Mouse (Mus musculus) right cerebral cortex, postnatal 4 days (tissue): ENCODE results near the gene D630003M21Rik.

Experiments used
- DNase-seq: peaks from one replicate; pipeline ENCODE4 v3.0.0-alpha.2; 2022

D630003M21Rik gene

DNA sequence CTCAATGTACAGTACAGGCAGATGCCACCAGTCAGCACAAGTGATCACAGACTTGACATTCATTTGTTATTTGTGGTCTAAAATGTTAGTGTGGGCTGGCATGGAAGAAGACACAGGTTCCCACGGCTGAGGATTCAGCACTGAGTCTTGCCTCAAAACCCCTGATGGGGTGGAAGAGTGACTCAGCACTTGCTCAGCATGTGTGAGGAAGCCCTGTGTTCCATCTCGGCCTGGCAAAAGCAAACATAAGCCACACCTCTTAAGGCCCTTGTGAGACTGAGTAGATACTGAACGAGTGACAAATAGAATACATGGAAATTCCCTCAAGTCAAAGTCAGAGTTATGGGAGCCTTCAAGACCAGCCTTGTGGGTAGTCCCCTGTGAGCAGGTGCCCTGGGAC lies 4.1 kb upstream of the D630003M21Rik start:
- no peak for DNase-seq

DNA sequence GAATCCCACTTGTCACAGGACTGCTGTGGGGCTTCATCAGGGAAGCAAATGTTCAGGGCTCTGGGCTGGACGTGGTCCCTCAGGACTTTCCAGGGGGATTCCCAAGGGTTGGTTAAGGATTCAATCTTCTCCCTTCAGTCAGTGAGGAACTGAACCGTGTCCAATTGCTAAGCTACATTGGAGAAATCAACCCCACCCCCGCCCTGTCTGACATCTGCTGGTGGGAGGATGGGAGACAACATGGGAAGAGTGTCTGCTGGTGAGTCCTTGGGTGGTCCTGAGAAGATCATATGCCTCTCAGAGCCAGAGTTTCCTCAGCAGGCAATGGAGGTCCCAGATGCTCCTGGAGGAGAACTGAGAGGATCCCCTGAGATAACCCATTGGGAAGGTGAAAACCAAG lies 3.4 kb upstream of the D630003M21Rik start:
- DNase-seq, result no peak

DNA sequence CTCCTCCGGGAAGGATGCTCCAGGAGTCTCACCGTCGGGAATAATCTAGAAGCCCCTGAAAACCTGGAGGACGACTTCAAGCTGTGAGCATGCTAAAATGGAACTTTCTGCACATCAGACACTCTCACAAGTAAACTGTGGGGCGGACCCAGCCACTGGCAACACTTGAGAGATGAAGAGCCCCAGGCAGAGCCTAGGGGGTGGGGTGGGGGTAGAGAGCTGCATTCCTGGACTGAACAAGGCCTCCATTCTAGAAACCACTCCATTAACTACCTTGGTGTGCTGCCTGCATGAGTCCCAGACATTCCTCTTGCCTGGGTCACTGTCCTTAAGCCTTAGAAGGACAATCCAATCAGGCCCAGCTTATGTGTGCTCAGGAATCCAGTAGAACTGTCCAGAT lies 2.0 kb upstream of the D630003M21Rik start:
- DNase-seq, result no peak

DNA sequence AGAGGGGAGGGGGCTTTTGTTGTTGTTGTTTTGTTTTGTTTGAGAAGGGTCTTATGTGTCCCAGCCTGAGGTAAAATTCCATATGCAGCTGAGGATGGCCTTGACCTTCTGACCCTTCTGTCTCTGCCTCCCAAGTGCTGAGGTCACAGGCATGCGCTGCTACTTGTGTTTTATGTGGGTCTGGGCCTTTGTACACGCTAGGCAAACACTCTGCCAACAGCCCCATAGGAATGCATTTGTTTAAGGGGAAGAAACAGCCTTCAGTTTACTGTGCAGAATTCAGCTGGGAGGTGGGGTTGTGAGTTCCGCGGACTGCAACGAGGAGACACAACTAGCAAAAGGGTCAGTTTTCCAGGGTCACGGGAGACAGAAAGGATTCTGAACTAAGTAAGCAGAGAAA lies 1.6 kb upstream of the D630003M21Rik start:
- DNase-seq, result no peak

DNA sequence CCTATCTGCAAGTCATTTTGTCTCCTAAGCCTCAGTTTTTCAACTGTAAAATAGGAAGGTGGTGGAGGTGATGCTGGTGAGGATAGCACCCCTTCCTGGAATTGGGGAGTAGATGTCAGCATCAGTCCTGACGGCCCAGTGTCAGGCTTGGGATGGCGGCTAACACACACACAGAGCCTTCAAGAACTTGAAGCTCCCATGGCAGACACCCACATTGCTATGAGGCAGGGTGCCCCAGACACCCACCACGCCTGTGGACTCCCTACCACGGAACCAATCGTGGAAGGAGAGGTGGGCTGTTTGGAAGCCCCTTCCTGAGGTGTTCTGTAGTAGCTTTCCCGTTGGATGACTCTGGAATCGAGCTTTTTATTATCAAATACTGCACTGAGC lies 476 bp upstream of the D630003M21Rik start:
- DNase-seq, result no peak

DNA sequence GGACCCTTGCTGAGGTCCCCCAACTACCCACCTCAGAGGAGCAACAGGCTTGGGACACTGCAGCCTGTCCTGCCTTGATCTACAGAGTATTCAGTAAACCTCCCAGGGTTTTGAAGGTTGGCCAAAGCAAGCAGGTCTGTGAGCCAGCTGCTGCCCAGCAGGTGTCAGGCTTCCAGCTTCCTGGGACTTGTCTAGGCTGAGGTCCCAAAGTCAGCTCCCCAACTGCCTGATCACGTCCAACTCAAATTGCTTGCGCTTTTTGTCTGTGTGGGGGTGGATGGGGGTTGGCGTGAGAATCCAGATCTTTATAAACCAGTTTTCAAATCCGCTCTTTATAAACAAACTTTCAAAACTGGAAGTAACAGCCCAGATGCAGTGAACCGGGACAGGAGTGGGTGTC lies 3.7 kb downstream of the D630003M21Rik start:
- DNase-seq, result no peak

DNA sequence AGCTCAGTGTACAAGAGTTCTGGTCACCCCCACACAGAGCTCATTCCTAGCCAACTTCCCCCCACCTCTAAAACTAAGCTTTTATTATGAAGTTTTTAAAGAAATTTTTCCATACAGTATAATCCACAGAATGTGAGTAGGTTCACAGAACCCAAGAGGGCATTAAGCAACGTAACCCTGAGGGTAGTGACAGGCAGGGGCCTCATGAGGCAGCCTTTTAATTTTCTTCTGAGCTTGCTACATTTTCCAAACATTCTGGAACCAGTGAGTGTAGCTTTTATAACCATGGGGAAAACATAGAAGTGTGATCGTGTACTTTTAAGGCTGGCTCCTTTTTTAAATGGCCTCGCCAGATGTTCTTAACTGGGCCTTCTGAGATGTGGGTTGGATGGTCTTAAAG lies 5.5 kb downstream of the D630003M21Rik start:
- DNase-seq, result no peak

DNA sequence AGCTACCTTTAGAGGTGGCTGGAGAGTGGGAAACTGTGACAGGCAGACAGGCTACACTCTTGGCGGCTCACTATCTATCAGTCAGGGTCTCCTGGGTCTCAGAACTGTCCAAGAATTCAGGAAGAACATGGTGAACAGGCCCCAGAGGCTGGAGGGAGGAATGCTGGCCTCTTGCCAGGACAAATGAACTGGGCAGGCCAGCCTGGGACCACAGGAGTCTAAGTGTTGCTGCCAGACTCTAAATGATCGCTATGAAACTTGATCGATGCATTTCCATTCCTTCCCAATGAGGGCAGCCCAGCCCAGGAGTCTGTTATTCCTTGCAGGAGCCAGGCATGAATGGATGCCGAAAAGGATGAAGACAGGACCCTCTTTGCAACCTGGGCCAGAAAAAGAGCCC lies 6.4 kb downstream of the D630003M21Rik start:
- no peak for DNase-seq

DNA sequence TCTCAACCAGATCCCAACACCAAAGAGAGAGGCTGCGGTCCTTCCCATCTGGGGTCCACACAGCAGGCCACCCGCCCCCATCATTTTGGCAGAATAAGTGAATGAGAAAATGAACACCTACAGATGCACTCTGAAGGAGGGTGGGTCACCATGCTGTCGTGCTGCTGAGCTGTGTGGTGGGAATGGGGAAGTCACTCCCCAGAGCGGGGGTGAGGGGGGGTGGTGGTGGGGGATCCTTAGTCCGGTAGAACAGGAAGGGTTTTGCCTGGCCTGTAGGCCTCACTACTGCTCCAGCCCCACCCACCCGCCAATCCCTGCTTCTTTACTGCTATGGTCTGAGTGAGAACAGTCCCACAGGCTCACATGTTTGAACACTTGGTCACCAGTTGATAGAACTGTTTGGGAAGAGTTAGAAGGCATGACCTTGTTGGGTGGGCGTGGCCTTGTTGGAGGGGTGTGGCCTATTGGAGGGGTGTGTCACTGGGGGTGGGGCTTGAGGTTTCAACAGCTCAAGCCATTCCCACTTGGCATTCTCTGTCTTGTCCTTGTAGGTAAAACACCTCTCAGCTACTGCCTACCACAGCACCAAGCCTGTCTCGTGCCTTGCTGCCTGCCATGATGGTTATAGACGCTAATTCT lies 7.5 kb downstream of the D630003M21Rik start:
- no peak for DNase-seq

DNA sequence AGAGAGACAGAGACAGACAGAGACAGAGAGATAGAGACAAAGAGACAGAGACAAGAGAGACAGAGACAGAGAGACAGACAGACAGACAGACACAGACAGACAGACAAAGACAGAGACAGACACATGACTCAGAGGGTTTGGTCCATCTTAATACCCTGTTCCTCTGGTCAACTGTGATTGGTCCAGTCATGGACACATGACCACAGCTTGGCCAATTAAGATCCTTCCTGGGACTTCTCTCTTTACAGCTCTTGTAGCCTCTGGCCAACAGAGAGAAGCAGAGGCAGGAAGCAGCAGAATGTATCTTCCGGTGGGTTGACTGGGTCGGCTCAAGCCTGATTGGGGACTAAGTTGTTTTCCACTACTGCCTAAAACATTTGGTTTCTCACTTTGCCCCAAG lies 9.5 kb downstream of the D630003M21Rik start:
- no peak for DNase-seq

DNA sequence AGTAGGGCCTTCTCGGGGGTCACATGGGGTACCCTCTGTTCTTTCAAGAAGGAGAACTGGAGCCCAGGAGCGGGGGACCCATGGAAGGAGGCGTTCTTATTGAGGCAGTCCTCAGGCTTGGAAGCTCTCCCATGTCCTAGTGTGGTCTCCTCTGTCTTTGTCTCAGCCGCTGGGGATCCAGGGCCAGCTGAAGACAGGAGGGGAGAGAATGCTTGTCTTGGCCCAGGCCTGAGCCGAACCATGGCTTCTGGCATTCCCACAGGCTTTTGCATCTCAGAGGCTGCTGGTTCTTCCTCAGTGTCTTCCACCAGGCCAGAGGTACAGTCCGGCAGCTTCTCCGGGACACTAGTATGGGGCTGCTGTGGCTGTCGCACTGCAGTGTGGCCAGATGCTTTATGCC lies 12.5 kb downstream of the D630003M21Rik start:
- DNase-seq, result no peak

DNA sequence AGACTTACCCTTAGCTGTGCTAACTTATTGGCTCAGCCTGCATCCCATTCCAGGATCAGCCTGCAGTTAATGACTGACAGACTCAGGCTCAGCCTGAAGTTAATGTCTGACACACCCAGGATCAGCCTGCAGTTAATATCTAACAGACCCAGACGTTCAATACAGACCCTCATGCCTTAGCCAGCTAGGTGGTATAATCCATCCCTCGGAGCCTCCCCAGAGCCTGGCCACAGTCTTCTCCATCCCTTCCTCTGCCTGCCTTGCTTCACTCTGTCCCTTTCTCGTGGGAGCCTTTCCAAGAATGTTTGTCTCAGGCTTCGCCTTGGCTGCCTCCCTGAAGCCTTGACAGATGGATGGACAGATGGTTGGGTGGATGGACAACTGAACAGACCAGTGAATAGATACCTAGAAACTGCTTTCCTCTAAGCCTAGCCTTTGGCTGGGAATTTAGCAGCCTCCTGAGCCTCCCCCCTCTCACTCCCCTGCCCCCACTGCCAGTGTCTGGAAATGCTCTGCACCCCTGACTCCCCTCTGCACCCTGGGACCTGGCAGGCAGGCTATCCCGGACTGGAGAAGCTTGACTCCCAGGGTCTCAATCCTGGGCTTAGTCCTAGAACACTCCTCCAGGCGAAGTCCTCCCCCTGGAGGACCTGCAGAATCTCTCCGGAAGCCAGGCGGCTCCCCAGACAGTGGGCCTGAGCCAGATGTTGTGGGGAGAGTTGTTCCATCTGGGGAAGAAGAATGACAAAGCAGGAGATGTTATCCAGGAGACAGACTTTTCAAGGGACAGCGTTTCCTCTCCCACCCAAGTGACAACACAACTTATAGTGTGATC lies 13.5 kb downstream of the D630003M21Rik start:
- no peak for DNase-seq

DNA sequence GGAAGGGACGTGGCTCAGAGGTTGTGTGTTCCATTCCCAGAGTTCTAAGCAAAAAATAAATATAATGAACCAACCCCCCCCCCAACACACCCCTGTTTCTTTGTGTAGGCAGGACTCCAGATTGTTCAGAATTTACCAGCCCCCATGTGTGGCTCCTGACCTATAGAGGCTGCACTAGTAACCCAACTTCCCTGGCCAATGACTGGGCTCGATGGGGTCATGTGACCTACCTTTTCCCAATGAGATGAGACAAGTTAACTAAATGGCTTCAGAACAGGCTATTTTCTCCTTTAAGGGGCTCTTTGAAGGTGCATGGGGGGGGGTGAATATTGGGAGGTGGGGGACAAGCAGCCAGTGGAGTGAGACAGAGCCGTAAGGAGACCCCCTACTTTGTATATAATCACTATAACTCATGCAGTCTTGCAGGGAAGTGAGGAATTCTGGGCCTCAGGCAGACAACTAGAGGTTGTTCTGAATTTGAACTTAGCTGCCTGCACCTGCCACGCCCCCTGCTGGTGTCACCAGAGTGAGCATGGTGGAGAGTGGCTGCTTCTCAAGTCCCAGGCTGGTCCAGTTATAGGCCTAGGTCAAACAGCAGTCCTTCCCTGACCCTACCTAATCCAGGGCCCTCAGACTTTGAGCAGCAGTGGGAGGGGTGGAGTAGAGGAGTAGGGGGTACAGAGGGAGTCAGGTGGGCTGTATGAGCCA lies 17.1 kb downstream of the D630003M21Rik start:
- DNase-seq, result no peak

DNA sequence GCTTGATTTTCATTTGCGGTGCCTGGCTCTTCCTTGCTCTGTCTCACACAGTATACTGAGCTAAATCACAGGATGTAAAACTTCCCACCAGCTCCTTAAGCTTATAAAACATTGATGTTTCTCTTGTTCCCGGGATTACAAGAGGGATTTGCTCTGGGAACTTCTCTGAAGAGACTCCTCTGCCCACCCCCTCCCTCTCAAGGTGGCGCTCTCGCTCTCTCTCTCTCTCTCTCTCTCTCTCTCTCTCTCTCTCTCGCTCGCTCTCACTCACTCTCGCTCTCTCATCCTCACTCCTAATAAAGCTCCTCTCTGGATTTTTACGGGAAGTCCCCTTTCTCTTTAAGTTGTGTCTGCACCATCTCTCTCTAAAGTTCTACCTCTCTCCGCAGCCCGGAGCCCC lies 18.1 kb downstream of the D630003M21Rik start:
- no peak for DNase-seq

DNA sequence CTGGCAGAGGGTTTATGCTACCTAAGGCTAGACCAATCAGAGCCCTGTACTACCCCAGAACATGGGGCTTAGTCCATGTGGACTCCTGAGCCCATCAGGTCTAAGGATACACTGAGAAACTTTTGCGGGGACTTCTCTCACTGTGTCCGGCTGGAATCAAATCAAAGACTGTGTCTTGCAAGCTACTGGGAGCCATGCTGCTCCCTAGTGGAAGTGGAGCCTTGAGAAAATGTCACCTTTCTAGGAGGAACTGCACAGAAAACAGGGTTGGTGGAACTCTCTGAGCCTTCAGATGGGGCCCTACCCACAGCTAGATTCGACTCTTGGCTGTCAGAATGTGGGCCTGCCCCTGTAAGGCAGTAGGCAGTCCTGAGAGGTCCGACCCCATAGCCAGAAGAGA lies 18.5 kb downstream of the D630003M21Rik start:
- DNase-seq, result peak; percentile 76

DNA sequence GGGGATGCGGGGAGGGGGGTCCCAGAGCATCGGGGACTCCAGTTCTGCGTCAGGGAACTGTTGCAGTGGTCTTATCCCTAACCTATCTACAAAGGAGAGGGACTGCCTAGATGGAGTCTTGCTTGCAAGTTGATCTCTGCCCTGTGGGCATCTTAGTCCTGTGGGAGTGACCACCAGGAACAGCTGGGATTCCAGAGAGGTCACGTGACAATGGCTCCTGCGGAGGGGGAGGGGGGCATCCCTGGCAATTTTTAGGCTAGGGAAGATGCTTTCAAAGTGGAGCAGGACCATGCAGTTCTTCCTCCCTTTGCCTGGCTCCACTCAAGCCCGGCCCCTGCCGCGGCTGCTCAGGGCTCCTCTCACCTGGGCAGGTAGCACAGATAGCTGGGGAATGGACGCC lies 19.2 kb downstream of the D630003M21Rik start:
- no peak for DNase-seq

DNA sequence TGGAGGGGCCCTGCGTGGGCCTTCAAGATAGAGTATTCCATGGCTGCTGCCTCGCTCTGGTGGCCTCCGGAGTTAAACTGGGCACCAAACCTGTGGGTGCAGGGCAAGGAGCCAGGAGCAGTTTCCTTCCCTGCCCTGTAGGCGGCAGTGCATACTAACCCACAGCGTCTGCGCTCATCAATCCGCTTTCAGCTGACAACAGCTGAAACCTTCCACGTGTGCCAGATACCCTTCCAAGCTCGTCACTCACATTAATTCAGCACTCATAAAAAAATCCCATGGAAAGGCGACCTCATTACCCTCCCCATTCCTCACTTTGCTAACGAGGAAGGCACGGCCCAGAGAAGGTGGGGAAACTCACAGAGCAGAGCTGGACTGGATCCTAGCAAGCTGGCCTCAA lies 21.2 kb downstream of the D630003M21Rik start:
- peak; percentile 70 for DNase-seq

DNA sequence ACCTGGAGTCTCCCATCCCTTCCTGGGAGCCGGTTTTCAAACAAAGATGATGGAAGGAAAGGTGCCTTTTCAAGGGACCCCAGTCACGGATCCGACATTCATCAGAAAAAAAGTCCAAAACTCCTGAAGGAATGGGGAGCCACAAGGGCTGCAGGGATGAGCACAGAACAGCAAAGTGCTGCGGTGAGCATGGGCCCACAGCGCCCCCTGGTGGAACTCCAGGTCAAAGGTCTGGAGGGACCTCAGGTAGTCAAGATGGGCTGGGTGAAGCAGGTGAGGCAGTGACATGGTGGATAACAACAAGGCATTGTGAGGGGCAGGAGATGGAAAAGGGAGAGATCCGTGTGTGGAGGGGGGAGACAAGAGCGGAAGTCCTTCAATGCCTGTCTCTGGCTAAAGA lies 24.9 kb downstream of the D630003M21Rik start:
- peak; percentile 91 for DNase-seq

DNA sequence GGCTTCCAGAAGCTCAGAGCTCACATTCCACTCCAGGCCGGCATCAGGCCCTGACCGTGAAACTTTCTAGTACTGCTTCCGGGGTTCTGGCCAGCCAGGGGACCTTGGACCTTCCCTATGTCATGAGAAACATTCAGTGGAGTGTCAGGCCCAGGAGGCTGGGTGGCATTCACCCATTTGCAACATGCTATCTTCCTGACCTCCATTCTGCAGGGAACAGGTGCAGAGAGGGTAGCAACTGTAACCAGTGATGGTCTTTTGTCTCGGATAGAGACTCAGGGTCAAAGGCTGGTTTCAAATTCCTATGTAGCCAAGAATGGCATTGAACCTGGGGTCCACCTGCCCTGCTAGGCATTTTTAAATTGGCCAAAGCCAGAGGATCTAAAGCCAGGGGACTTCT lies 25.3 kb downstream of the D630003M21Rik start:
- no peak for DNase-seq

DNA sequence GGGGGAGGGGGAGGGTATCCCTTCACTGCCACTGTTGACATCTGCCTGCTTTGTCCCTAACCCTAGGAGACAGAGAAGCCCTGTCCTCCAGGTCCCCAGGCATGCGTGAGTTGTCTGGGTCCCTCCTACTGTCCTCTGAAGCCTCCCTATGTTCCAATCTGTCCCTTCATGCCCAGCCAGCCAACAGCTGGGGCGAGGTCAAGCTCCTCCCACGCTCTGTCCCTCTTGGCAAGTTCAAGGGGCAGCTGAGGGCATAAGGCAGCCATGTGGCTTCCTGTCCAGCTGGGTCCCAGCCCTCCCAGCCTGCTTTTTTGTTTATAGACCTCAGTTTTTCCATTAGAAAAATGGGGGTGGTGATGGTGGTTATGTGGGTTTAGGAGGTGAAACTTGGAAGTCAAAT lies 29.7 kb downstream of the D630003M21Rik start:
- no peak for DNase-seq

DNA sequence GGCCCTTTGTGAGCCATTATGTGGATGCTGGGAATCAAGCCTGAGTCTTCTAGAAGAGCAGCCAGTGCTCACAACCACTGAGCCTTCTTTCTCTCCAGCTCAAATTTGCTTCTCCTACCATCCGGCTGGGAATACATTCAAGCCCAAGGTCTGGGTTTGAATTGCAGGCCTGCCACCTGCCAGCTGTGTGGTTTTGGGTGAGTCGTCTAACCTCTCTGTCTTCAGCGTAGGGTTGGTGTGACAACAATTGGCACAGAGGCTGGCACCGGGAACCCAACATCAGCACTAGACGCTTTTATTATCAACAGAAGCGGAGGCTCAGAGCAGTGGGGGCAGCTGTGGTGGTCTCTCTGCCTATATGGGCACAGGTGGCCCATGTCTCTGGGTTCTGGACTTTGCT lies 30.2 kb downstream of the D630003M21Rik start:
- DNase-seq, result no peak

DNA sequence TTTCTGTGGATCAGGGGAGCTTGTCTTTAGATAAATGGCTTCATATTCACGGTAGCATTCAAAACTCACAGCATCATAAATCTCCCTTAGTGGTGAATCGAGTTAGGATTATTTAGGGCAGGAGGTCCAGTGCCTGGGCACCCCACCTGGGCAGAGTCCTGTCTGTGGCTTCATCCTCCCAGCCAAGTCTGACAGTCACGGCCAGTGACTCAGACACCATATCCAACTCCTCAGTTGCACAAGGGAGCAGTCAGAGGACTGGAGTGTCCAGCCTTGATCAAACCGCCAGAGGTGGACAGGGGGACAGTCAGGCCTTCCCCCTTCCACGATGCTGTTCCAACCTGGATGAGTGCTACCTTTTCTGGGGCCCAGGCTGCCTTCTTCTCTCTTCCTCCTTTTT lies 31.1 kb downstream of the D630003M21Rik start:
- DNase-seq, result no peak

DNA sequence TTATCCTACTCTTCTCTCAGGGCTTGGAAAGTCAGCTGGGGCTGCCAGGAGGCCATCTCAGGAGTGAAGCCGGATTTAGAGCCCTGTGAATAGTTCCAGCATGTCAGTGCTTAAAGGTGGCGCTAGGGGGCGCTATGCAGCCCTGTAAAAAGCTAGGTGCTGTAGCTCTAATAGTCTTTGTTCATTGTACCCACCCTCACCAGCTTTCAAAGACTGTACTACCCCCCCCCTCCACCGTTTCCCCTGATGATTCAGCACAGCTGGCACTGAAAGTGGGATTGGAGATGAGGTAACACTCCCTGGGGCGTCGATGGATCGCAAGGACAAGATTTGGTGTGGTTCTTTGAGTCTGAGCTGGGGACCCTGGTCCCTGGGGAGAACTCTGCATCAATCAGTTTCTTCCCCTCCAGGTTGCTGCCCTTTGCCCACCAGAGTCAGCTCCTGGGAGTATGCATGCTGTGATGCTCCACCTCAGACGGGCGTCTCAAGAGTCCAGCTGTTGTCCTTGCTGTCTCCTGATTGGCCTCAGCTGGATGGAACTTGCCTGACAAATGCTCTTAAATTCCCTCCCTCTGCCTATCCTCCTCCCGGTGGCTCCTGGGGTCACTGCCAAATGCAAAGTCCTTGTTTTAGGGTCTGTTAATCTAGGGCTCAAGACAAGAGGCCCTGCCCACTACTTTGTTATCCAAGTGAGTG lies 33.9 kb downstream of the D630003M21Rik start:
- DNase-seq, result peak; percentile 65
